Mouse (Mus musculus): ENCODE results near the gene Snx13. TPM values are rescaled to one million over a fixed set of nuclear protein-coding genes. Genes with fewer than 3 reads are reported as not detected.
A peak's percentile ranks its signal among the peaks of the same experiment; 100 is the strongest.

Gene Snx13
- total RNA-seq (2021), result 10 to 100 TPM; 51.8 to 53.7 TPM

DNA sequence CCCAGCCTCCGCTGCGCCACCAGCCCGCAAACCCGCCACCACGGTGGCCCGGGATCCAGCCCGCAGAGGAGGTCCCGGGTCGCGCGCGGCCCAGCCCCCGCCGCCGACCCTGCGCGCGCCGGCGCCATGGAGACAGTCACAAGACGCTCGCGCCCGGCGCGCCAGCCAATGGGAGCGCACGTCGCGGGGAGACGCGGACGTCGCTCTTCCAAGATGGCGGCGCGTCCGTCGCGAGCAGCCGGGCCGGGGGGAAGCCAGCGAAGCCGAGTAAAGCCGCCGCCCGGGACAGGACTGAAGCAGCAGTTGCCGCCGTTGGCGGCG lies at the start of gene Snx13:
Gene Snx13 (plus strand): TSS at position 188 of the 321 bp plus-strand sequence.
- DNase-seq, result peak; percentile 91

DNA sequence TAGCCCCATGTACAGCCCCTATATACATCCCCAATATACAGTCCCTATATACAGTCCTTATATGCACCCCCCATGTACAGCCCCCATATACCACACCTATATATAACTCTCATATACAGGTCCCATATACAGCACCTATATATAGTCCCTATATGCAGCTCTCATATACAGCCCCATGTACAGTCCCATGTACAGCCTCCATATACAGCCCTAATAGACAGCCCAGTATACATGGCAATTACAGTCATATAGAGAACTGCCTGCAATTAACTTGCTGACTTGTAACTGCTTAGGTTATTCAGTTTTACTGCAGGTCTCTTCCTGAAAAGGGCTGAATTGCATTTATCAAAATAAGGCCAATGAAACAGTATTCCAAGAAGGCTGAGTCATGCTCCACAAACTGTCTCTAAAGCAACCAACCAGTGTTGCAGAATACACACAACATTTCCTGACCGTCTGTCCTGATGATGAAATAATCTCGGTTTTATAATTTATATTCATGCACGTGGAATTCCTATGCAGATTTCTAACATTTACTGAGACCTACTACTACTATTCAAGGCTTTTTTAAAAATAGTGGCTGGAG lies 49.3 kb upstream of the Snx13 start:
- no peak for DNase-seq

DNA sequence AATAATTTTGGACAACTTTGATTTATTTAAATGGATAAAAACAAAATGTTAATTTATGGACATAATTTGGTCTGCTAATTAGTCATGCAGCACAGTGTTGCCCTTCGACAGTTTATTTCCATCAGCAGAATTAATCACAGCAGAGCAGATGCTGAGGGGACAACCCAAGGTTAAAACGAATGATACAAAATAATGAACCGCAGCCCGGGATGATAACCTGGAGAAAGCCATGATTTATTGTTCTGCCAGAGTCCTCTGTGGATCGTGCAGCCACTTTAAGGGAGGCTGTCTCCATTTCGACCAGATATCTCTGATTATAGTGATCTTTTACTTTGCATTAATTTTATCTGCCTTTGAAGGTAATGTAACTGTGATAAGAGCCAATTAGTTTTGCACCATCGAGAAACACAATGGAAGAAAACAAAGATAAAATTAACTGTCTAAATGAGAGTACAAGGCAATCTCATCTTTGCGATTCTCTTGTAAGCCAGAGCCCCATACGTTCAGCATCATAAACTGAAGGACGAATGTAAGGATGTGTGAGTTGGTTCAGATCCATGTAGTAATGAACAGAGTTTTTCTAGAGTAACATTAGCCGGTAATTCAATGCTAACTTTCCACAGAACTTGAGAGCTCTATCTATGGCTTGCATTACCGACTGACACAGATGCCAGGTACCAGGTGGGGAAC lies 48.1 kb upstream of the Snx13 start:
- DNase-seq, result no peak

DNA sequence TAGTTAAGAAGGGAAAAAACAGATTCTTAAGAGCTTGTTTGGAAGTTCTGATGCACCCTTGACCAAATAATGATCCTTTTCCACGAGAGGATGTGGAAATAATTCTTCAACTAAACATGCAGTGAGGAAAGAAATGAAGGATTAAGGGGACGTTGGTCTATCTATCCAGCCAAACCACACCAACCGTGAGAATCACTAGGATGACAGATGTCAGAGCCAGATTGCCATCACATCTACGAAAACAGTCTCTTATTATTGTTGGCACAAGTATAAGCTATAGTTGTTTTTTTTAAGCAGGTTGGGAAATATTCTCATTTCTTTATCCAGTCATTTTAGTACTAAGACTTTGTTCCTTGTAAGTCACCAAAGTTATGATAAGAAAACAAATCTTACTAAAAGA lies 46.7 kb upstream of the Snx13 start:
- DNase-seq, result no peak

DNA sequence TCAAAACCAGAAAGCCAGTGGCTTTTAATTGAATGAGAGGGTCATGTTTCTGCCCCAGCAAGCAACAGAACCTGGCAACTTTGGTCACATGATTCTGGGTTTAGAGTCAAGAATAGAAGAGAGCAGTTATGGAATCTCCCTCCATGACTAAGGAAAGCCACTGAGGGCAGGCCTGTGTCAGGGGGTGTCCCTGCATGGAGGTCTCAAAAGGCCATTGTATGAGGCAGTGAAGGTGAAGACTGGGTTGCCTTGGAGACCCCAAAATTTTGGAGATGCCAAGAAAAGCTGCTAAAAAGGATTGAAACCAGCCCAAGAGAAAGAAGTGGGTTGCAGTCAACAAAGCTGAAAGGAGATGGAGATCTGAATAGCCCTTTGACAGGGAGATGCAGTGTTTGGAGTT lies 41.2 kb upstream of the Snx13 start:
- DNase-seq, result no peak

DNA sequence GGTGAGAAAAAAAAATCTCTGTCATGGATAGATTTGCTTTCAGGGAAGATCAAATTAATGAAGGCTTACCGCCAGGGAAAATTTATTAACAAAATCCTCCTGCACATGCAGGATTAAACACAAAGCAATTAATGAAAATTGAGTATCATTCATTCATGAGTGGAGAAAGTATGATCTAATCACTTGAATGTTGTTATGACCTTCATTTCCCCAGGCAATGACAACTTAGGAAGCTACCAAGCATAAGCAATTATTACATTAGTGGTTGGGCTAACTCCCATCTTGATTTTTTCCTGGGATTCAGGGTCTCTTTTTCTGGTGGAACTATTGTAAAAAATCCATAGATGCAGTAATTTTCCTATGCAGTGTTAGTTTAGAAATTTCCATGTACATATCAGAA lies 39.1 kb upstream of the Snx13 start:
- DNase-seq, result no peak

DNA sequence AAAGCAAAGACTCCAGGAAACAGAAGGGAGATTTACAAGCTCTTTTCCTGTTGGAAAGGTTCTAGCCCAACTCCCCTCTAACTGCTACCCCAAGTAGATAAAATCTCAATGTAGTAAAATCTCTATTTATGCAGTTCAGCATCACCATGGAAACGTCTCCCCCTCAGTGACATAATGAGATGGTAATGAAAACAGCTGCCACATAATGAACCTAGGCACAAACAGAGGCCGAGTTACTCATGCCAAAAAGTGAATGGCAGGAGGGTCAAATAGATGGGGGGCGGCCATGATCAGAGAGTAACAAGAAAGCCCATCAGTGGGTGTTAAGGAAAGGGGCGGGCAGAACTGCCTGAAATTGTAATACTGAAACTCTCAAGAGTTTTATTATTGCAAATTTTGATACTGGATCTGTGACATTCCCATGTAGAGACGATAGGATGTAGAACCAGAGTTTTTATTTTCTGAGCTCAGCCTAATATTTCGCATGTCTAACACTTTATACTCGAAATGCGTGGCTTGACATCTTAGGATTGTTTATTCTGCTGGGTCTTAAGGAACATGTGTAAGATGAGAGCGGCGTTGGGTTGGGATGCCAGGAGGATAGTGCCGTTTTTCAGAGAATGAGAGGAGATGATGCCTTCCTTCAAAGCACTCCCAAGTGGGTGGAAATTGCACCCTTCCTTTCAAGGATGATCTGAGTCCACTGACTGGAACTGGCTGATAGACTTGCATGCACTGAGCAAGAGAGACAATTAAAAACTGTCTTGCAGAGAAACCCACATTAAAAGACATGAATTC lies 38.4 kb upstream of the Snx13 start:
- DNase-seq, result no peak

DNA sequence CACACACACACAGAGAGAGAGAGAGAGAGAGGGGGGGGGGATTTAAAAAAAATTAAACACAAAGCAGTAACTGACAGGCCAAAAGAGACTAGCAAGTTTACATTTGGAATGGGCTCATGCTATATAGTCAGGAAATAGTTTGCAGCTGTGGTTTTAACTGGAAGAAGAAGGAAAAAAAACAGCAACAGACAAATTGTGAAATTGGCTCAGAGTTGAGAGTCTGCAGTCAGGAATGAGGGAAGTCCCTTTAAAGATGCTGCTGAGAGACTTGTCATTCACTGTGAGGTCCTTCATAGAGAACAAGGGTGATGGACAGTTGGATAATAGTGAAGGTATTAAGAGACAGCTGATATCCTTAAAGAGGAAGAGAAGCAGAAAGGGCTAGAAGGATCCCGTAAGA lies 35.5 kb upstream of the Snx13 start:
- DNase-seq, result no peak

DNA sequence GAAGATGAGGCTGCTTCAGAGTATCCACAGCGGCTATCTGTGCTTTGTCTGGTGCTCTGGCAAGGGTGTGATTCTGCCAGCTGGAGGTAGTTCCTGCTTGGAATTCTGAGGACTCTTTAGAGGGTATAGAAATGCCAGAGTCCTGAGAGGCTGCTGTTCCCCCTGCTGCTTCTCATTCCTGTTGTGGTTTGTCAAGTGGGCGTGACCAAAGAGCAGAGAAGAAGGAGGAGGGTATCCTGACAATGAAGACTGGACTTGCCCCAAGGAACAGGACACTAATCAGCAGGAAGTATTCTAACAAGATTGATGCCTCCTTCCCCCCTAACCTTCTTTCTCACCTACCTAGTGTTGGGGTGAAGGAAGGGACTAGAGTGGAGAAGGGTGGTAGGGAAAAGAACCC lies 33.0 kb upstream of the Snx13 start:
- no peak for DNase-seq

DNA sequence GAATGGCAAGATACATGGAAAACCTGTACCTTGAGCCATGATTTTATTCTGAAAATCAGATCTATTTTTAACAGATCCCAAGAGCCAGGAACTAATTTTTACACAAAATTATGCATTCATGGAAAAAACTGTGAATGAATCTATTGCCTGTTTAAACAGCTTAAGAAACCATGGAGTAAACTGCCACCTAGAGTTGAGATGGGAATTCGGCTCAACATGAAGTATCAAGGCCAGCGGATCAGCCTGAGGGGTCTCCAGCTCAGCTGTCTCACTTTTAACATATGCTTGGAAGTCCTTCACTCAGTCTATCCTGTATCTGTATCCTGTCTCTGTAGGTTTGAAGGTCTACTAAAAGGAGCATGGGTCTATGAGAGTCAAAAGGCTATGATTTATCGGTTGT lies 30.9 kb upstream of the Snx13 start:
- DNase-seq, result no peak

DNA sequence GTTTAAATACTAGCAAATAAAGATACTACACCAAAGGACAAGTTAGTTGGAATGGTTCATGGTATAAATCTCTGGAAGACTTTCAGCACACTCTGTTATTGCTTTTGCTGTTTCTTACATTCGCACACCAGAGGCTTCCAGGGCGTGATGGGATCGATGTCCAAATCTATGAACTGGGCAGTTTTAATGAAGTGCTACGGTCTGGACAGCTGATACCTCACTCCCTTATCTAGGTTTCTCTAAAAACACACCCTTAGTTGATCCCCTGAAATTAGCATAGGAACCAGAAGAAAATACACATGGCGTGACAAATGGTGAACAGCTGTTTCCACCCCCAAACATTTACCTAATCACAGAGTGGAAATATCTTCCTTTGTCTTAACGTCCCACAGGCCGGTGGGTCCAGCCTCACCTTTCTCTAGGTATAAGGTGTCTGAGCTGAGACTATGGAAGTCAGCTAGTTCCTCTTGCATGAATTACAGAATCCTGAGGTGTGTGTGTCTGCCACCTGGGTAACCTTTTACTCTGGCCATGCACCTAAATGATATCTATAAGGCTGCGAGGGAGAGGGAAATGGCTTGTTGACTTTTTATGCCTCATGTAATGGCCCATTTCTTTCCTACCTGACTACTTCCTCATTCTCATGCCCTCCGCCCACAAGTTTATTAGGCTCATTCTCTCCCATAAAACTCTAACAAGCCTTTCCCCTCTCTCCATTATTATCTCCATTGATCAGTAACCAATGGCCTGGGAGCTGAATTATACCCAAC lies 30.3 kb upstream of the Snx13 start:
- no peak for DNase-seq

DNA sequence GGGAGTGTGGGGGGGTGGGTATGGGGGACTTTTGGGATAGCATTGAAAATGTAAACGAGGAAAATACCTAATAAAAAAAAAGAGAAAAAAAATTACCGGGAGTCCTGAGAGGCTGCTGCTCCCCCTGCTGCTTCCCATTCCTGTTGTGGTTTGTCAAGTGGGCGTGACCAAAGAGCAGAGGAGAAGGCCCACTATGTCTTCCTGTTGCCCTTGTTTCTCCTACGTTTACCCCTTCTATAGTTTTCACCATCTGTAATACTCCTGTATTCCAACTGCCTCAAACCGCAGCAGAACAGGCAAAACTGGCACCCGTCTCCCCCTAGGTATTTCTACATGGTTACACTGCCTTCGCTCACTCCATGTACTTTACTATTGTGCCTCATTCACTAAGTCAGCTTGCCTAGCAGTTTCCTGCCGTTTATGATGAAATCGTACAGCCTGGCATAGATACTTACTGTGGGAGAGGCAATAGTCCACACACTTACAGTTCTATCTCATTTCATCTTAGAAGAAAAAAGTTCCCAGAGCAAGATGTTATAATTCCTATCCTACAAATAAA lies 28.2 kb upstream of the Snx13 start:
- DNase-seq, result no peak

DNA sequence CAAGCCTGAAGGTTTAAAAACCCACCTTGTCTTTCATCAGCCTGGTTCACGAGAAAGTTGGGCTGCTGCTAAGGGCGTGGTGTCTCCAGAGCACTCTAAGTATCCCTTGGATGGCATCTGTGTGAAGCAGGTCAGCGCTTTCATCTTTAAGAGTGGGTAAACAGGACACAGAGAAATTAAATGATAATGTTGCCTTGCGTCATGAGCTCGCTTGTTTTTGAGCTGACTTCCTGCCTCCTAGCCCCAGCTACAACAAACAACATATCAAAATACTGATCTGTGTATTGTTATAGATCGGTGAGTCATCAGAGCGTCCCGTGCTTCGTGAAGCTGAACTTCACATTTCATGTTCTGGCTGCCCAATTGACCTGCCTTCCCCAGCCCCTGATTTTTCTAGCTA lies 25.7 kb upstream of the Snx13 start:
- no peak for DNase-seq

DNA sequence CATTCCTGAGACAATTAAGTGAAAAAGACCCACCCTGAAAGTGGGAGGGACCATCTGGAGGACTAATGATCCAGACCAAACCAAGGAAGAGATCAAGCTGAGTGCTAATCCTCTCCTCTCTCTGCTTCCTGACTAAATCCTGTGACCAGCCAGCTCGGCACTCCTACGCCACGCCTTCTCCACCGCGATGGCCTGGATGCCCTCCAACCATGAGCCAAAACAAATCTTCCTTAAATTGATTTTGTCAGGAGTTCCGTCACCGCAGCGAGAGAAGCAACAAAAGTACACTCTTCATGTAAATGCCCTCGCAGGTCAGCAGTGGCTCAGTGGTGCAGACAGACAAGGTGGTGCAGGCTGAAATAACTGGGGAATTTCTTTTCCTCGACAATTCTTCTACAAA lies 24.9 kb upstream of the Snx13 start:
- no peak for DNase-seq

DNA sequence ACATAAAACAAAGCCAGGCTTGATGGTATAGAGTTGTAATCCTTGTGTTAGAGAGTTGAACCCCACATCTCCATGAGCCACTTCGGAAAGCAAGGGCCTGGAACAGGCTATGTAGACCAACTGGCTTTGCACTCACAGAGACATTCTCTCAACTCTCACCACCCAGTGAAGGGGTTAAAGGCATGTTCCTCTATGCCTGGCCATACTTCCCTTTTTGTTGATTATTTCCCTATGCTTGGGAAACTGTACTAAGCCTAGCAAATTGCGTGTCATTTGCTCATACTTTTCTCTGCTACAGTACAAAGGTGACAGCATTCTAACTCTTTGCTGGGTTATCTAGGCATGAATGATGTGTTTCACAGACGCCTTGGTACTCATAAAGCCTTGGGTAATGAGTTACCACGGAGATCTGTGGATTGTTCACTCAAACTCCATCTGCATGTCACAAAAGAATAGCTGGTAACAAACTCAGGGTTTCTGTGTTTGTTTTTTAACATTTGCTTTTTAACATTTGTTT lies 21.0 kb upstream of the Snx13 start:
- DNase-seq, result no peak

DNA sequence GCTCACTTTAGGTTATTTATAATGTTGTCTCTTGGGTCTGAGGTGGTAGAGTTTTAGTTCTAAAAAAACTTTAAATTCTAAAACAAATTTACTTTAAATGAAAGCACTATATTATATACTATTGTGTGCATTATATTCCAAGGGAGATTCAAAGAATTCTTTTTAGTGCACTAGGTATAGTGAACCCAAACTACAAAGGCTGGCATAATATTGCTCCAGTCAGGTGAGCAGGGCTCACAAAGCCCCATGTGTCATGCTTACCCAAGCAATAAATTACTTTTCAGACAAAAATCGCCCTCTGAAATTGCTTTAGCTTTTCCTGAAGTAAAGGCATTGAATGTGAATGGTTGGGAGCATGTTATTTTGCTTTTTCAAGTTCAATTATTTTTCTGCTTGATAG lies 19.5 kb upstream of the Snx13 start:
- DNase-seq, result no peak

DNA sequence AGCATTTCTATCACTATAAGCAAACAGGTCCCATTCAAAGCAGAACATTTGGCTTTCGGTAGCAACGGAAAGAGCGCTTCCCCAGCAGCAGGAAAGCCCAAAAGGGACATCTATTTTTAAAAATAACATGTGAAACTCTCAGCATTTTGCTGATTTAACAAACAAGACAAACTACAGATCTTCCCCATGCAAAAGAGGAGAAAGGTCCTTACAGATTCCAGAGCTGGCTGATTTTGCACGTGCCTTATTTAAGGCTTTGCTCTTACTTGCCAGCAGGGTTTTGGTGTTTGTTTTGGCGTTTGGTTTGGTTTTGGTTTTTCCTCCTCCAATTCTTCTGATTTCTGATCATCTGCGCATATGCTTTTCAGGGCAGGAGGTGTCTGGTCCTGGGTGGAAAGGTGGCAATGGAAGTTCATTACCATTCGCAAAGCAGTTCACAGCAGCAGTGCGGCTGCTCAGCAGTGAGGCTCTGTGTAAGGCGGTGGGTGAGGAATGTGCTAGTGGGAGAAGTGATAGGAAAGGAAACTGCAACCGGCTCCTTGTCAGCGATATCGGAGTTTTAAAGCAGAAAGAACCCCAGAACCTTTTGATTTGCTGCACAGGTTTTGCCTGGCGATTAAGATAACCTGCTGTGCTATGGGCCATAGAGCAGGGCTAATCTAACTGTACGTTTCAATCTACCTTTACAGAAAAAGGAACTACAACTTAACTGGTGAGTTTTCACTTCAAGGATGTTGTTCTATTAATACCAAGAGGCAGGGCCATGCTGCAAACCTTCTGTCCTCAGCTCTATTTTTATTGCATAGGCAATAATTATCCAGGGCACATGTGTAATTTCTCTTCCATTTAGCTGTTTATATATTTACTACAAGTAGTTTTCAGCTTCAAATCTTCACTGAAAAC lies 8.1 kb upstream of the Snx13 start:
- peak; percentile 23 for DNase-seq

DNA sequence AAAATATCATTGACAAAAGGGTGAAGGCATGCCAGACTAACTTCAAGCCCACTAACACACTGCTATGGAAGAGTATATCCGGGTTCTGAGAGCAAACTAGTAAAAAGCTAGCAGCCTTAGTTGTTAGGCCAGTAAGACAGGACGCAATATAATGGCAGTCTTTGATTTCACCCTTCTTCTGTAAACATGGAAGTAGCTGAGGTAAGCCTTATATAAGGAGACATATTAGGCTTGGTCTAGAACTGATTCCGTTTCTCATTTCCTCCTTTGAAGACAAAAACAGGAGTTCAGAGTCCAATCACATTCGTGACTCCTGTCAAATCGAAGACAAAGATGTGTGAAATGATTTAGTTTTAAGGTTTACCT lies 7.4 kb upstream of the Snx13 start:
- DNase-seq, result no peak

DNA sequence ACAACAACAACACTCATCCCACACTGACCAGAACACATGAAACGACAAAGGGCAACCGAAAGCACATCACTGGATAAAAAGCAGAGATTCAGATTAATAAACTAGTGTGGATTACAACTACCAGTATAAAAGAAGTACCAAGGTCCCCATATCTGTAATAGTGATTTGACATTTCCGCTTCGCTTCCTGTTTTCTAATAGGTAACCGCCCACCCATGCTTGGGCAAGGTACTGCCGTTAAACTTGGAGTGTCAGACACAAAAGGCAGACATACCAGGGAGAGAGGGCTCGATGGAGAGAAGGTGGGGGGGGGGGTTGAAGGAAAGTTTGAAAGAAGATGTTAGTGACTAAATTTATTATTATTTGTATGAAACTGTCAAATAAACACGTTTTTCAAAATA lies 5.0 kb upstream of the Snx13 start:
- DNase-seq, result no peak

DNA sequence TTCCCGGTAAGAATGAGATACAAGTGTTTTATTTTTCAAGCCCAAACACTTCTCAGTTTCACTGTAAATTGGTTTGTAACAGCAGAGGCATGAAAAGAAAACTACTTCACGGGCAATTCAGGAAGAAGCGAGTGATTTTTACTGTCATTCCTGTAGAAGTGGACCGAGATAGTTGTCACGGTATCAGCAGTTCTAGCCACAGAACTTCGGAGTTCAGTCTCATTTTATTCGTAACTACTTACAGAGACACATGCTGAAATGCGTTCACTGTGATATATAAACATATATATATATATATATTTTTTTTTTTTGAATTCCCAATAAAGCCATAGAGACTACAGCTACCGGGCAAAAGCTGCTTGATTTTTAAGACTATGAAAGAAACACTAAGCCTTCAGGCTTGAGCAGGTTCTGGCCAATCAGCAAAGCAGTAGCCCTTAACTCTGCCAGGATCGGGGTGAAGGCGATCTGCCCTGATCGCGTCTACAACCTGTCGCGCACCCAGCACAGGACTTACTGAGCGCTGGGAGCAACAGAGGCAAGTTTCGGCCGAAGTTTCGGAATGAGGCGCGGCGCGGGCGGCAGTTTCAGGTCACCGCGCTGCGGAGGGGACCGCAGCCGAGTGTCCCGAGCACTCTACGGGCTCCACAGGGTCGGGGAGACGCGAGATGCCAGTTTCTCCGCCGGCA lies 532 bp upstream of the Snx13 start:
- DNase-seq, result no peak
